Mouse (Mus musculus): ENCODE results near the gene Serpina3c. TPM values are rescaled to one million over a fixed set of nuclear protein-coding genes. Genes with fewer than 3 reads are reported as not detected.
A peak's percentile ranks its signal among the peaks of the same experiment; 100 is the strongest.

Serpina3c gene
- 10 to 100 TPM in 3 of 4 experiments, 1 to 10 TPM in 1; 8.3 to 18.3 (median 13.6) TPM for total RNA-seq (2022)

- DNase-seq, result no peak
Measured at GRCm38 (mm10) chr12:104153656-104154055, at the start of gene Serpina3c. TSS of gene Serpina3c (minus strand) at chr12:104153870.

- DNase-seq, result no peak
Measured at GRCm38 (mm10) chr12:104190852-104191251, 37.2 kb upstream of the Serpina3c start.

GRCm38 (mm10) chr12:104189246-104189645 lies 35.6 kb upstream of the Serpina3c start:
- DNase-seq, result no peak

GRCm38 (mm10) chr12:104186041-104186581 lies 32.4 kb upstream of the Serpina3c start:
- no peak for DNase-seq

GRCm38 (mm10) chr12:104185046-104185445 lies 31.4 kb upstream of the Serpina3c start:
- no peak for DNase-seq

GRCm38 (mm10) chr12:104178987-104179386 lies 25.3 kb upstream of the Serpina3c start:
- no peak for DNase-seq

GRCm38 (mm10) chr12:104178577-104178976 lies 24.9 kb upstream of the Serpina3c start:
- no peak for DNase-seq

GRCm38 (mm10) chr12:104175636-104176035 lies 22.0 kb upstream of the Serpina3c start:
- no peak for DNase-seq

GRCm38 (mm10) chr12:104174747-104175146 lies 21.1 kb upstream of the Serpina3c start:
- peak; percentile 67 for DNase-seq

- DNase-seq, result no peak
Measured at GRCm38 (mm10) chr12:104153041-104153645, 527 bp downstream of the Serpina3c start.

GRCm38 (mm10) chr12:104151989-104152388 lies 1.7 kb downstream of the Serpina3c start:
- DNase-seq, result no peak

- DNase-seq, result peak; percentile 34
Measured at GRCm38 (mm10) chr12:104145571-104145970, 8.1 kb downstream of the Serpina3c start.

GRCm38 (mm10) chr12:104143286-104143685 lies 10.4 kb downstream of the Serpina3c start:
- no peak for DNase-seq

- no peak for DNase-seq
Measured at GRCm38 (mm10) chr12:104142427-104142826, 11.2 kb downstream of the Serpina3c start.

- DNase-seq, result no peak
Measured at GRCm38 (mm10) chr12:104141506-104141905, 12.2 kb downstream of the Serpina3c start.

- DNase-seq, result no peak
Measured at GRCm38 (mm10) chr12:104140543-104141103, 13.0 kb downstream of the Serpina3c start.

- no peak for DNase-seq
Measured at GRCm38 (mm10) chr12:104138216-104138615, 15.5 kb downstream of the Serpina3c start.

- DNase-seq, result no peak
Measured at GRCm38 (mm10) chr12:104131041-104131440, 22.6 kb downstream of the Serpina3c start.

GRCm38 (mm10) chr12:104127696-104128095 lies 26.0 kb downstream of the Serpina3c start, which contains the start of gene Serpina3b:
TSS of gene Serpina3b (plus strand) at chr12:104127996.
- DNase-seq, result no peak

- DNase-seq, result no peak
Measured at GRCm38 (mm10) chr12:104125021-104125560, 28.6 kb downstream of the Serpina3c start.

GRCm38 (mm10) chr12:104123996-104124395 lies 29.7 kb downstream of the Serpina3c start:
- no peak for DNase-seq

GRCm38 (mm10) chr12:104123097-104123496 lies 30.6 kb downstream of the Serpina3c start:
- DNase-seq, result no peak

- no peak for DNase-seq
Measured at GRCm38 (mm10) chr12:104114921-104115579, 38.6 kb downstream of the Serpina3c start.

Measured in adrenal gland, adult 8-10 months (tissue).